Mouse (Mus musculus): Measurements from ENCODE around the gene Fgfr2.
A peak's percentile ranks its signal among the peaks of the same experiment; 100 is the strongest.
"Not testable (repeated sequence)": the region's sequence is repeated elsewhere in the genome, so short reads cannot be mapped to it uniquely, and the experiment has no call there.

The Fgfr2 gene

GRCm38 (mm10) chr7:131174121-131174520, 1949.0 kb downstream of the Fgfr2 start, which contains the start of gene 5430419D17Rik:
5430419D17Rik (plus strand) TSS chr7:131174402.
- no peak for DNase-seq

- no peak for DNase-seq
Measured at GRCm38 (mm10) chr7:131169099-131169498, 1954.1 kb downstream of the Fgfr2 start.

- no peak for DNase-seq
Measured at GRCm38 (mm10) chr7:131167771-131168170, 1955.4 kb downstream of the Fgfr2 start.

GRCm38 (mm10) chr7:131162251-131162650, 1960.9 kb downstream of the Fgfr2 start:
- DNase-seq: no peak

GRCm38 (mm10) chr7:131153044-131153443, 1970.1 kb downstream of the Fgfr2 start:
- DNase-seq: peak; percentile 5

- no peak for DNase-seq
Measured at GRCm38 (mm10) chr7:131150179-131150578, 1973.0 kb downstream of the Fgfr2 start.

GRCm38 (mm10) chr7:131146214-131146613, 1976.9 kb downstream of the Fgfr2 start, which contains the start of gene 4933402N03Rik:
4933402N03Rik (minus strand) TSS chr7:131146314.
- DNase-seq: no peak

- DNase-seq: no peak
Measured at GRCm38 (mm10) chr7:131133181-131133580, 1990.0 kb downstream of the Fgfr2 start.

- no peak for DNase-seq
Measured at GRCm38 (mm10) chr7:131130021-131130420, 1993.1 kb downstream of the Fgfr2 start.

GRCm38 (mm10) chr7:131122210-131122807, 2000.8 kb downstream of the Fgfr2 start:
- no peak for DNase-seq

GRCm38 (mm10) chr7:131114434-131114833, 2008.7 kb downstream of the Fgfr2 start:
- no peak for DNase-seq

- DNase-seq: peak; percentile 61
Measured at GRCm38 (mm10) chr7:131113676-131114075, 2009.5 kb downstream of the Fgfr2 start.

GRCm38 (mm10) chr7:131112486-131112885, 2010.7 kb downstream of the Fgfr2 start:
- peak; percentile 70 for DNase-seq

- not testable (repeated sequence) for DNase-seq
Measured at GRCm38 (mm10) chr7:131082403-131082802, 2040.7 kb downstream of the Fgfr2 start.

- peak; percentile 45 for DNase-seq
Measured at GRCm38 (mm10) chr7:131075956-131076355, 2047.2 kb downstream of the Fgfr2 start.

- not testable (repeated sequence) for DNase-seq
Measured at GRCm38 (mm10) chr7:131074098-131074497, 2049.1 kb downstream of the Fgfr2 start.

- DNase-seq: peak; percentile 4
Measured at GRCm38 (mm10) chr7:131073476-131073875, 2049.7 kb downstream of the Fgfr2 start.

GRCm38 (mm10) chr7:131068191-131068590, 2055.0 kb downstream of the Fgfr2 start:
- peak; percentile 53 for DNase-seq

GRCm38 (mm10) chr7:131062541-131062940, 2060.6 kb downstream of the Fgfr2 start:
- peak; percentile 12 for DNase-seq

GRCm38 (mm10) chr7:131059808-131060207, 2063.3 kb downstream of the Fgfr2 start:
- peak; percentile 44 for DNase-seq

GRCm38 (mm10) chr7:131057918-131058317, 2065.2 kb downstream of the Fgfr2 start:
- DNase-seq: not testable (repeated sequence)

- peak; percentile 3 for DNase-seq
Measured at GRCm38 (mm10) chr7:131054808-131055370, 2068.3 kb downstream of the Fgfr2 start.

GRCm38 (mm10) chr7:131049829-131050228, 2073.3 kb downstream of the Fgfr2 start:
- not testable (repeated sequence) for DNase-seq

- peak; percentile 21 for DNase-seq
Measured at GRCm38 (mm10) chr7:131045258-131045835, 2077.8 kb downstream of the Fgfr2 start.

Data from lung, postnatal 10 days (tissue).